Comparison of ENCODE assay signal across 22 mouse cellular contexts in the genomic region with DNA sequence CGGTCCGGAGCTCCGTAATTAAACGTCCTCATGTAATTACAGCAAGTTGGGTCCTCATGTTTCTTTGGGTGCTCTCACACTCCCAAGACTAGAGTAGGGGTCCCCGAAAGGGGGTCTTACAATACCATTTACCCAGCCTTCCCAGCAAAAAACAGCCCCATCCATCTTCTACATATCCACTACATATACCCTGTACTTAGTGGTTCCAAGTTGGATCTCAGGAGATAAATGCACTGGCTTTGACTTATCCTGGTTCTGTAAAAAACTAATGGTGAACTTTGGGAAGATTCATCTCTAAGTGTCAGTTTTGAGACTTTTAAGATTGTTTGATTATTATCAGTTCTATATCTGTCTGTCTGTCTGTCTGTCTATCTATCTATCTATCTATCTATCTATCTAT.
"Had no signal": no experiment of that assay in that cellular context is flagged by ENCODE, and none has a peak within 500 bp of the region (broad histone marks: within the 10 kb centered on the region; RNA-seq: fewer than 3 reads in every experiment).

No protein-coding gene starts in this region.

- H3K27ac ChIP-seq: limb, embryonic 12.5 days; limb, embryonic 15.5 days; liver, embryonic 14.5 days; midbrain, embryonic 10.5 days; midbrain, embryonic 13.5 days; neural tube, embryonic 13.5 days had no signal

- DNase-seq: kidney, adult 18-20 months; kidney, adult 9 months; kidney, postnatal 14 days; kidney, postnatal 4 days; left cerebral cortex, postnatal 4 days; lung, embryonic 14.5 days; lung, postnatal 36 days; retina, postnatal 1 day; right cerebral cortex, postnatal 25 days; thymus, adult 2 months; thymus, postnatal 14 days; thymus, postnatal 4 days had no signal

- H3K4me1 ChIP-seq: limb, embryonic 12.5 days; limb, embryonic 15.5 days; neural tube, embryonic 13.5 days had no signal

- H3K4me2 ChIP-seq: limb, embryonic 12.5 days; limb, embryonic 15.5 days; lung, embryonic 14.5 days; midbrain, embryonic 13.5 days; neural tube, embryonic 13.5 days had no signal

- H3K36me3 ChIP-seq: limb, embryonic 12.5 days; limb, embryonic 15.5 days; midbrain, embryonic 10.5 days; midbrain, embryonic 13.5 days had no signal

- H3K9ac ChIP-seq: limb, embryonic 12.5 days; limb, embryonic 15.5 days; liver, embryonic 14.5 days; lung, embryonic 14.5 days; midbrain, embryonic 13.5 days; neural tube, embryonic 13.5 days had no signal

- H3K9me3 ChIP-seq: limb, embryonic 12.5 days; limb, embryonic 15.5 days; megakaryocyte, embryonic 14.5 days; midbrain, embryonic 10.5 days; midbrain, embryonic 13.5 days; neural tube, embryonic 13.5 days had no signal

- H3K27me3 ChIP-seq: limb, embryonic 12.5 days; limb, embryonic 15.5 days; megakaryocyte, embryonic 14.5 days; midbrain, embryonic 13.5 days; neural tube, embryonic 13.5 days had no signal

- ATAC-seq: lung, postnatal 0 days; midbrain, embryonic 13.5 days; midbrain, embryonic 16.5 days had no signal

- H3K4me3 ChIP-seq: limb, embryonic 12.5 days; limb, embryonic 15.5 days; megakaryocyte, embryonic 14.5 days; midbrain, embryonic 10.5 days; midbrain, embryonic 13.5 days; myocyte; neural tube, embryonic 13.5 days had no signal
